Mouse (Mus musculus) C2C12 (cell line): ENCODE results near the gene Spryd4.

Experiments
- CTCF ChIP-seq: IDR thresholded peaks from one replicate; pipeline ENCODE4 v1.5.1; 2011; ENCODE audit not compliant: control insufficient read depth, insufficient read depth, insufficient read length
- FOSL1 ChIP-seq: IDR thresholded peaks from one replicate; pipeline ENCODE4 v1.8.0; 2011; ENCODE audit warnings: mild to moderate bottlenecking, low read length; ENCODE audit not compliant: poor library complexity, insufficient read depth, severe bottlenecking

GRCm38 (mm10) chr10:128191472-128191871 lies 20.1 kb downstream of the Spryd4 start:
- no peak for TF ChIP-seq CTCF
- TF ChIP-seq FOSL1 = no peak
